Mouse (Mus musculus) layer of hippocampus, adult 2 months (tissue): ENCODE measurements around the gene Mfsd2b. TPM values are rescaled to one million over a fixed set of nuclear protein-coding genes. Genes with fewer than 3 reads are reported as not detected.
"Not testable (repeated sequence)": the region's sequence is repeated elsewhere in the genome, so short reads cannot be mapped to it uniquely, and the experiment has no call there.

Experiments used
- DNase-seq, 2 experiments: peaks; one replicate each; pipeline ENCODE4 v3.0.0; 2022; ENCODE audit warnings: low spot score in 2 of 2
- H3K27ac ChIP-seq: fragments of 200-600 bp; 2 replicates; pipeline ENCODE4 v1.8.1; 2022
- H3K4me3 ChIP-seq: fragments of 200-600 bp; 2 replicates; pipeline ENCODE4 v1.8.1; 2022; ENCODE audit warnings: mild to moderate bottlenecking
- CTCF ChIP-seq: fragments of 200-600 bp; conservative IDR thresholded peaks from 2 replicates; pipeline ENCODE4 v1.8.1; 2022; ENCODE audit warnings: antibody characterized with exemption, mild to moderate bottlenecking, moderate library complexity
- long read RNA-seq, 2 experiments: library from polyadenylated mRNA; stranded (forward); transcript quantifications; one replicate each; pipeline ENCODE4 v2.0.0; 2021; ENCODE audit warnings: borderline mapping rate in 2 of 2
- total RNA-seq, 2 experiments: library from RNA; stranded (reverse); gene quantifications; 2 replicates each; pipeline ENCODE4 v1.2.3; 2021

Mfsd2b gene
- total RNA-seq = under 1 TPM; 0.59 to 1.00 TPM
- long read RNA-seq, experiment 1 = 0 reads
- long read RNA-seq, experiment 2 = 0 reads

GRCm38 (mm10) chr12:4874161-4874927, at the start of gene Mfsd2b:
Mfsd2b (minus strand) TSS chr12:4874359.
- Histone ChIP-seq H3K27ac (no peak within 1 kb of the TSS), H3K4me3 (peak within 1 kb of the TSS; percentile 42)
- peak in 1 of 2 experiments; percentile 38 for DNase-seq
- no peak for TF ChIP-seq CTCF

- Histone ChIP-seq H3K27ac (peak overlapping the region; percentile 99), H3K4me3 (peak overlapping the region; percentile 86)
- DNase-seq = peak; percentile 21 to 39
- no peak for TF ChIP-seq CTCF
Observed at GRCm38 (mm10) chr12:4917805-4918591, 43.8 kb upstream of the Mfsd2b start.

DNA sequence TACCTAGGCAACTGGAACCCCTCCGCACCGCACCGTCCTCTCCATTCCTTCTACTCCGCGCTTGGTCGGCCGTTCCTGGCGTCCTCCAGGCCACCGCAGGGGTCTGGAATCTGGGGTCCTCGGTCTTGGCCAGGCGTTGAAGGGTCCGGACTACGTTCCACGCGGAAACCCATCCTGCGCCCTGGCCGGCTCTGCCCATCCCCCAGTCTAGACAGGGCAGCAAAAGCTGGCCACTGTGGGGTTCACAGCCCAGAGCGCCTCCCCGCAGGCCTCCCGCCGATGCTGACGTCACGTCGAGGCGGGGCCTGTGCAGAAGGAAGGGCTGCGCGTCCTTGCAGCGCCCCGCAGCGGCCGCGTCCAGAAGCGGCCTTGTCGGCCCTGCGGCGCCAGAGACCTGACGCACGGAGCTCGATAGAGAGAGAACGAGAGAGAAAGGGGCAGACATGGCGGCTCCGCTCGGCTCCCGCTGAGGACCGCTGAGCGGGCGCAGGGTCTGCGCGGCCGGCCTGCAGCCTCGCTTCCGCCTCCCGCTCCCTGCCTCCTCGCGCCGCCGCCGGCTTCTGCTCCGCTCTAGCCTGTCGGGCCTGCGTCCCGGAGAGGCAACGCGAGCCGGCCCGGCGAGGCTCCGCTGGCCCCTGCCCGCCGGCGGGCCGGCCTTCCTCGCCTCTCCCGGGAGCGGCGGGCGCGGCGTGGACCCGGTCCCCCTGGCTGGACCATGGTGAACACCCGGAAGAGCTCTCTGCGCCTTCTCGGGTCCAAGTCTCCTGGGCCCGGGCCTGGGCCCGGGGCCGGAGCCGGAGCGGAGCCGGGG, 43.0 kb upstream of the Mfsd2b start, which contains the start of gene Atad2b:
Gene Atad2b (plus strand): TSS at position 360 of the 811 bp plus-strand sequence.
- Histone ChIP-seq H3K4me3 (peak within 1 kb of the TSS; percentile 86), H3K27ac (peak within 1 kb of the TSS; percentile 99)
- DNase-seq = peak; percentile 97 to 98
- TF ChIP-seq CTCF = peak; percentile 98

GRCm38 (mm10) chr12:4914944-4915343, 40.8 kb upstream of the Mfsd2b start:
- Histone ChIP-seq H3K27ac (no peak overlapping the region), H3K4me3 (no peak overlapping the region)
- no peak for TF ChIP-seq CTCF
- no peak for DNase-seq

GRCm38 (mm10) chr12:4914441-4914840, 40.3 kb upstream of the Mfsd2b start:
- Histone ChIP-seq H3K27ac (no peak overlapping the region), H3K4me3 (no peak overlapping the region)
- TF ChIP-seq CTCF = no peak
- DNase-seq = no peak

GRCm38 (mm10) chr12:4911716-4912115, 37.6 kb upstream of the Mfsd2b start:
- Histone ChIP-seq H3K4me3 (no peak overlapping the region), H3K27ac (no peak overlapping the region)
- no peak for TF ChIP-seq CTCF
- DNase-seq = no peak

DNA sequence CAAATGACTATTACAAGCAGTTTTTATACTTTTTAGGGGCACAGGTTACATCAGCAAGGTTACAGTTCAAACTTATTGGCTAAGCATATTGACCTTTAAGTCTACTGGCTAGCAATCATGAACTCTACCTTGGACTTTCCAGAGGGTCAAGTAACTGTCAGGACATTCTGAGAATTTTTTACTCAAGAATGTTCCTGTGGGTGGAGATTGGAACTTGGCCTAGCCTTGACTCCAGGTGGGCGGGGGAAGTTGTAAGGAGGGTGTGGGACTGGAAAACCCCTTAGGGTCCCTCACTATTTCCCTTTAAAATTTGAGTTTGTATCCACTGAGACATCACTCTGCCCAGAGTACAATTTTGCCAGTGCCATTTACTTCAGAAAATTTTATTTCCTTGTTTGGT, 36.3 kb upstream of the Mfsd2b start:
- H3K4me3 ChIP-seq, H3K27ac ChIP-seq, DNase-seq: not testable (repeated sequence)

DNA sequence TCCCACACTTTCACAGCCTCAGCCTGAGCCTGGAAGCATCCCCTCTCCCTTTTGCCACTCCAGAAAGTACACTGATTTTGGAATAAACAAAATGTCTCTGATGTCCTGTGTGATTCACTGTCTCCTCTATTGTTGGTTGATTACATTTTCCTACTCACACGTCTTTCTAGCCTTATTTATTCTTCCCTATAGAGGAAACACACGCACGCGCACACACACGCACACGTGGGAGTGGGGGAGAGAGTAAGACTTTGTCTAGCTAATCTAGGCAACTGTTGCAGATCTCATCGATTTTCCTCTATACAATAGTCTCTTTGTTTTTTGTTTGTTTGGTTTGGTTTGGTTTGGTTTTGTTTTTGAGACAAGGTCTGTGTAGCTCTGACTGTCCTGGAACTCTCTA, 34.2 kb upstream of the Mfsd2b start:
- TF ChIP-seq CTCF = no peak
- DNase-seq = no peak
- Histone ChIP-seq H3K4me3 (no peak overlapping the region), H3K27ac (no peak overlapping the region)

- peak within 1 kb of the TSS; percentile 97 for H3K27ac ChIP-seq
- peak; percentile 89 to 96 for DNase-seq
- peak; percentile 63 for TF ChIP-seq CTCF
- peak within 1 kb of the TSS; percentile 92 for H3K4me3 ChIP-seq
Observed at GRCm38 (mm10) chr12:4906951-4907906, 33.1 kb upstream of the Mfsd2b start, which contains the start of gene Ubxn2a. Ubxn2a (minus strand) TSS chr12:4907705.

GRCm38 (mm10) chr12:4906476-4906875, 32.3 kb upstream of the Mfsd2b start:
- no peak for DNase-seq
- Histone ChIP-seq H3K27ac (no peak overlapping the region; the same call in 1 of the 2 replicates), H3K4me3 (peak overlapping the region; percentile 92)
- no peak for TF ChIP-seq CTCF

- peak; percentile 38 for TF ChIP-seq CTCF
- Histone ChIP-seq H3K4me3 (no peak overlapping the region), H3K27ac (no peak overlapping the region)
- DNase-seq = no peak
Observed at GRCm38 (mm10) chr12:4905946-4906345, 31.8 kb upstream of the Mfsd2b start.
